Mouse (Mus musculus) bone marrow, adult 2 months (tissue): Measurements from ENCODE around the gene Ccdc51. TPM values are rescaled to one million over a fixed set of nuclear protein-coding genes. Genes with fewer than 3 reads are reported as not detected.

ENCODE experiments used
- H3K27ac ChIP-seq: fragments of 200-500 bp; 2 replicates; pipeline ENCODE4 v1.5.1; 2012; ENCODE audit warnings: low read depth, mild to moderate bottlenecking, control low read depth, inconsistent platforms, low read length; ENCODE audit not compliant: control insufficient read depth, poor library complexity, insufficient read depth
- H3K4me1 ChIP-seq: fragments of 200-500 bp; 2 replicates; pipeline ENCODE4 v1.6.1; 2011; ENCODE audit warnings: low read length; ENCODE audit not compliant: control insufficient read depth, insufficient read depth
- H3K4me3 ChIP-seq: fragments of 200-500 bp; replicated peaks from 2 replicates; pipeline ENCODE3; 2011; ENCODE audit warnings: mild to moderate bottlenecking, low read depth, low read length, control low read depth; ENCODE audit not compliant: control insufficient read depth
- CTCF ChIP-seq: fragments of 200-500 bp; IDR thresholded peaks from 2 replicates; pipeline ENCODE4 v1.5.1; 2011; ENCODE audit warnings: low read length, control low read depth; ENCODE audit not compliant: control insufficient read depth, insufficient read depth
- POLR2A ChIP-seq: fragments of 200-500 bp; IDR thresholded peaks from 2 replicates; pipeline ENCODE4 v1.6.1; 2011; ENCODE audit warnings: low read depth, mild to moderate bottlenecking, control low read depth, low read length, borderline replicate concordance; ENCODE audit not compliant: control insufficient read depth
- WGBS: fragments of 180-500 bp; shearing (Covaris S2); methylation state at CpG from one replicate; pipeline ENCODE4 v1.1.7; 2018; 5-methylcytosine and 5-hydroxymethylcytosine counted together
- polyA plus RNA-seq: library from polyadenylated mRNA; stranded (reverse); fragments of >200 nt; gene quantifications from 2 replicates; pipeline ENCODE4 v1.2.4, GENCODE M21; 2011; ENCODE audit warnings: low replicate concordance; ENCODE audit not compliant: missing spikeins, insufficient read depth, insufficient read length

Gene Ccdc51
- polyA plus RNA-seq, 1 experiment: 6.0 TPM

DNA sequence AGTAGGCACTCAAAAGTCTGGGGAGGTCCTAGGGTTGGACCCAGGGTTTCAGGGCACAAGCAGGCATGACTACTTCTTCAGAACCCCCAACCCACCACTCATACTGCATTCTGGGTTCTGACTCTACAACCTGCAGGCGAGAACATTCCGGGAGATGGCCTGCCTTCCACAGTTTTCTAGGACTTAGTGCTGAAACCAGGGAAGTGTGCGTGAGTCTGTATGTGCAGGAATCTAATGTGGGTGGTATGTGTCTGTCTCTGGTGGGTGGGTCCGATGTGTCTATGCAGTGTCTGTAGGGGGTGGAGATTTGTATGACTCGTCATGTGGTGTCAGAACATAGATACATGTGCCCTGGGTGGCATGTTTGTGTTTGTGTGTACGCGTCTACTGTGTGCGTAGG, 16.1 kb downstream of the Ccdc51 start:
- TF ChIP-seq POLR2A (no peak), CTCF (no peak)
- no peak overlapping the region for H3K4me3 ChIP-seq
- H3K4me1 ChIP-seq: no peaks in the 10 kb centered on the region; the same call in 1 of the 2 replicates
- 83% methylated on average over 8 of the region's 8 CpGs for WGBS
- no peak overlapping the region for H3K27ac ChIP-seq

GRCm38 (mm10) chr9:109098969-109099368, 16.7 kb downstream of the Ccdc51 start:
- Histone ChIP-seq H3K4me3 (no peak overlapping the region), H3K27ac (no peak overlapping the region), H3K4me1 (no peaks in the 10 kb centered on the region; the same call in 1 of the 2 replicates)
- TF ChIP-seq CTCF: no peak
- TF ChIP-seq POLR2A: no peak
- 89% methylated on average over 6 of the region's 6 CpGs for WGBS

DNA sequence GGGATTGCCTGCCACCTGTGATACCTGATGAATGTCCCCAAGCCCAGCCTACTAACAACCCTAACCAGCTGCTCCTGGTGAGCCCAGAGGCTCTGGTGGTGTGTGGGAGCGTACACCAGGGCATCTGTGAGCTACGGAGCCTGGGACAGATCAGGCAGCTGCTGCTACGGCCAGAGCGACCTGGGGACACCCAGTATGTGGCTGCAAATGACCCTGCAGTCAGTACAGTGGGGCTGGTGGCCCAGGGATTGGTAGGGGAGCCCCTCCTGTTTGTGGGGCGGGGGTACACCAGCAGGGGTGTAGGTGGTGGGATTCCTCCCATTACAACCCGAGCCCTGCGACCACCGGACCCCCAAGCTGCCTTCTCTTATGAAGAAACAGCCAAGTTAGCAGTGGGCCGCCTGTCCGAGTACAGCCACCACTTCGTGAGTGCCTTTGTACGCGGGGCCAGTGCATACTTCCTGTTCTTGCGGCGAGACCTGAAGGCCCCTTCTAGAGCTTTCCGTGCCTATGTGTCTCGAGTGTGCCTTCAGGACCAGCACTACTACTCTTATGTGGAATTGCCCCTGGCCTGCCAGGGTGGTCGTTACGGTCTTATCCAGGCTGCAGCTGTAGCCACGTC, 18.1 kb downstream of the Ccdc51 start:
- Histone ChIP-seq H3K4me1 (no peaks in the 10 kb centered on the region; the same call in 1 of the 2 replicates), H3K4me3 (no peak overlapping the region), H3K27ac (no peak overlapping the region)
- WGBS: 43% methylated on average over 20 of the region's 20 CpGs
- no peak for TF ChIP-seq POLR2A
- TF ChIP-seq CTCF: no peak

DNA sequence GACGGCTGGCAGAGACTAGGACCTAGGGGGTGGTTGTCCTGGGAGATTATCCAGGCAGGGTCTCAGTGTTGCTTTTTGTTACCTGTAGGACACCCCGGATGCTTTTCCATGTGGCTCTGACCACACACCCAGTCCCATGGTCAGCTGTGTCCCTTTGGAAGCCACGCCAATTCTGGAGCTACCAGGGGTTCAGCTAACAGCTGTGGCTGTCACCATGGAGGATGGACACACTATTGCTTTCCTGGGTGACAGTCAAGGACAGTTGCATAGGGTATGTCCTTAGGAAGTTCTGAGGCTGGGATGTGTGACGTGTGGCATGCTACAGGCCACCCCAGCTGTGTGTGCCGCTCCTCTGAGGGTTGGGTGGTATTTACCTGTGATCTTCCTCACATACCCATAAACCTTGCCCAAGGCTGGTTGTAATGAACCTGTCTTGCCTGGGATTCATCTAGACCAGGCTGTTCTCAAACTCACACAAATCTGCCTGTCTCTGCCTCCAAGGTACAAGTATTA, 19.7 kb downstream of the Ccdc51 start:
- 83% methylated on average over 5 of the region's 5 CpGs for WGBS
- H3K4me1 ChIP-seq: no peaks in the 10 kb centered on the region; the same call in 1 of the 2 replicates
- no peak overlapping the region for H3K4me3 ChIP-seq
- no peak overlapping the region for H3K27ac ChIP-seq
- TF ChIP-seq POLR2A (no peak), CTCF (no peak)

DNA sequence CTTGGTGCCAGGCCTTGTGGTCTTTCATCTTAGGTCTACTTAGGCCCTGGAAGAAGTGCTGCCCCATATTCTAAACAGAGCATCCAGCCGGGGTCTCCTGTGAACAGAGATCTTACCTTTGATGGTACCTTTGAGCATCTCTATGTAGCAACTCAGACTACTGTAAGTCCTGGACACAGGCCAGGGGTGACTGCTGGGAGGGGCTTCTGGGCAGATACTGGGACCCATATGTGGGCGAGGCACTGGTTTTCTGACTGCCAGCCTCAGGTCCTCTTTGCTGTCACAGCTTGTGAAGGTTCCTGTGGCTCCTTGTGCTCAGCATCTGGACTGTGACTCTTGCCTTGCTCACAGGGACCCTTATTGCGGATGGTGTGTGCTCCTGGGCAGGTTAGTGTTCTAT, 20.2 kb downstream of the Ccdc51 start:
- no peak overlapping the region for H3K27ac ChIP-seq
- TF ChIP-seq POLR2A: no peak
- no peak for TF ChIP-seq CTCF
- H3K4me1 ChIP-seq: no peaks in the 10 kb centered on the region; the same call in 1 of the 2 replicates
- 76% methylated on average over 3 of the region's 3 CpGs for WGBS
- no peak overlapping the region for H3K4me3 ChIP-seq

DNA sequence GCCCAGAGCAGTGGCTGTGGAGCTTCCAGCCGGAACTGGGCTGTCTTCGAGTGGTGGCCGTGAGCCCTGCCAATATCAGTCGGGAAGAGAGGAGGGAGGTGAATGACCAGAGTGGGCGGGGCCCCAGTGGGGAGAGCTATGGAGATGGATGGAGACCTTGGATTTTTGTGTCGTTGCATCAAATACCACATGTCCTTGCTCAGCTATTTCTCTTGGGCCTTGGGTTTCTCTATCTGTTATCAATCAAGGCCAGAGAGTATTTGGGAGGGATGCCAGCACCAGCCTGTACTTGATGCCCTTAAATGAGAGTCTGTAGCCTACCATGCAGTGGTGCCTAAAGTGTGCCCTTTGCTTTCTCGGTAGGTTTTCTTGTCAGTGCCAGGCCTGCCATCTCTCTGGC, 21.0 kb downstream of the Ccdc51 start:
- H3K27ac ChIP-seq: no peak overlapping the region
- no peaks in the 10 kb centered on the region; the same call in 1 of the 2 replicates for H3K4me1 ChIP-seq
- 74% methylated on average over 7 of the region's 7 CpGs for WGBS
- TF ChIP-seq CTCF (no peak), POLR2A (no peak)
- no peak overlapping the region for H3K4me3 ChIP-seq

- no peak overlapping the region for H3K27ac ChIP-seq
- no peaks in the 10 kb centered on the region for H3K4me1 ChIP-seq
- TF ChIP-seq POLR2A: no peak
- TF ChIP-seq CTCF: no peak
- H3K4me3 ChIP-seq: no peak overlapping the region
- WGBS: 91% methylated on average over 9 of the region's 9 CpGs
Observed at GRCm38 (mm10) chr9:109104083-109104482, 21.8 kb downstream of the Ccdc51 start.

- TF ChIP-seq CTCF (no peak), POLR2A (no peak)
- no peaks in the 10 kb centered on the region for H3K4me1 ChIP-seq
- no peak overlapping the region for H3K4me3 ChIP-seq
- no peak overlapping the region for H3K27ac ChIP-seq
- WGBS: 84% methylated on average over 12 of the region's 12 CpGs
Observed at GRCm38 (mm10) chr9:109105011-109105410, 22.7 kb downstream of the Ccdc51 start.

- TF ChIP-seq POLR2A: no peak
- TF ChIP-seq CTCF: no peak
- WGBS: 58% methylated on average over 12 of the region's 12 CpGs
- no peak overlapping the region for H3K4me3 ChIP-seq
- no peak overlapping the region for H3K27ac ChIP-seq
- no peaks in the 10 kb centered on the region for H3K4me1 ChIP-seq
Observed at GRCm38 (mm10) chr9:109105648-109106047, 23.4 kb downstream of the Ccdc51 start.
